Mouse (Mus musculus) forebrain, embryonic 15.5 days (tissue): Measurements from ENCODE around the gene Kit. TPM values are rescaled to one million over a fixed set of nuclear protein-coding genes. Genes with fewer than 3 reads are reported as not detected.

ENCODE experiments used
- ATAC-seq: fragments of 200-750 bp; cut with Nextera tagmentation; replicated peaks from 2 replicates; pipeline ENCODE4 v1.8.0; 2017; ENCODE audit warnings: mild to moderate bottlenecking, moderate TSS enrichment, moderate library complexity
- H3K27ac ChIP-seq: fragments of 300-500 bp; sonication (generic); replicated peaks from 2 replicates; pipeline ENCODE4 v1.5.1; 2015; ENCODE audit warnings: mild to moderate bottlenecking, inconsistent platforms
- H3K27me3 ChIP-seq: fragments of 300-500 bp; sonication (generic); 2 replicates; pipeline ENCODE4 v1.6.1; 2015; ENCODE audit warnings: inconsistent platforms
- H3K36me3 ChIP-seq: fragments of 300-500 bp; sonication (generic); 2 replicates; pipeline ENCODE4 v1.6.1; 2015; ENCODE audit warnings: mild to moderate bottlenecking, inconsistent platforms
- H3K4me1 ChIP-seq: fragments of 300-500 bp; sonication (generic); 2 replicates; pipeline ENCODE4 v1.6.1; 2015; ENCODE audit warnings: inconsistent platforms
- H3K4me2 ChIP-seq: fragments of 300-500 bp; sonication (generic); replicated peaks from 2 replicates; pipeline ENCODE4 v1.6.1; 2015; ENCODE audit warnings: mild to moderate bottlenecking, inconsistent platforms
- H3K4me3 ChIP-seq: fragments of 300-500 bp; sonication (generic); 2 replicates; pipeline ENCODE4 v1.5.1; 2015; ENCODE audit warnings: mild to moderate bottlenecking, inconsistent platforms
- H3K9ac ChIP-seq: fragments of 300-500 bp; sonication (generic); replicated peaks from 2 replicates; pipeline ENCODE4 v1.6.1; 2015; ENCODE audit warnings: mild to moderate bottlenecking, inconsistent platforms
- H3K9me3 ChIP-seq: fragments of 300-500 bp; sonication (generic); 2 replicates; pipeline ENCODE4 v1.6.1; 2016; ENCODE audit warnings: inconsistent platforms
- WGBS: fragments of 180-500 bp; shearing (Covaris S2); methylation state at CpG from one replicate; pipeline ENCODE4 v1.1.7; 2015; ENCODE audit warnings: mixed read lengths; 5-methylcytosine and 5-hydroxymethylcytosine counted together
- polyA plus RNA-seq: library from polyadenylated mRNA; unstranded; fragments of >200 nt; fragmentation: Nextera tagmentation; extraction: Ambion mirVana; gene quantifications from 2 replicates; pipeline ENCODE4 v1.2.1, GENCODE M21; 2015

Kit gene
- polyA plus RNA-seq, 1 experiment from 2014 or later, result 31.8 TPM

GRCm38 (mm10) chr5:75699516-75699915 is 124.8 kb downstream of the Kit start:
- Histone ChIP-seq H3K4me2 (peak overlapping the region; percentile 27; the same call in 1 of the 2 replicates), H3K4me3 (no peak overlapping the region), H3K27ac (no peak overlapping the region; the same call in 1 of the 2 replicates), H3K27me3 (no peaks in the 10 kb centered on the region), H3K36me3 (no peaks in the 10 kb centered on the region), H3K4me1 (peaks cover 13% of the 10 kb centered on the region), H3K9ac (no peak overlapping the region), H3K9me3 (no peaks in the 10 kb centered on the region)
- ATAC-seq, result no peak
- 45% methylated on average over 9 of the region's 9 CpGs for WGBS

DNA sequence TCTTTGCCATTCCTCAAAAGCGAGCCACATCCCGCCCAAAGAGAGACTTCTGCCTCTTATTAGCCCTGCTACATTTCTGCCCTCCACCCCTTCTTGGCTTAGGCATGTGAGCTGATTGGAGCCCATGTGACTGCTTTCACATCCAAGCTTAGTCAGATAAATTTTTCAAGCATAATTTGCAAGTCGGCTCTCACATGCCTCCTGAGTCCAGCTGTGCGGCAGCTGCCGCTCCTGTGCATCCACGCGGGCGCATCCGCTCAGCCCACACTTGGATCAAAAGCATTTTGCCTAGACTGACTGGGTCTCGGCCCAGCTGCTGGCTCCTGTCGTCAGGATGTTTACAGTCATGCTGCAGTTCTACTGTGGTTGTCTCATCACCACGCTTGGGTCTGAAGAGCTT is 126.9 kb downstream of the Kit start:
- Histone ChIP-seq H3K27me3 (no peaks in the 10 kb centered on the region), H3K4me3 (no peak overlapping the region), H3K9me3 (no peaks in the 10 kb centered on the region), H3K4me1 (peaks cover 13% of the 10 kb centered on the region), H3K27ac (no peak overlapping the region), H3K36me3 (no peaks in the 10 kb centered on the region), H3K4me2 (no peak overlapping the region), H3K9ac (no peak overlapping the region)
- no peak for ATAC-seq
- WGBS, result 85% methylated on average over 12 of the region's 12 CpGs

DNA sequence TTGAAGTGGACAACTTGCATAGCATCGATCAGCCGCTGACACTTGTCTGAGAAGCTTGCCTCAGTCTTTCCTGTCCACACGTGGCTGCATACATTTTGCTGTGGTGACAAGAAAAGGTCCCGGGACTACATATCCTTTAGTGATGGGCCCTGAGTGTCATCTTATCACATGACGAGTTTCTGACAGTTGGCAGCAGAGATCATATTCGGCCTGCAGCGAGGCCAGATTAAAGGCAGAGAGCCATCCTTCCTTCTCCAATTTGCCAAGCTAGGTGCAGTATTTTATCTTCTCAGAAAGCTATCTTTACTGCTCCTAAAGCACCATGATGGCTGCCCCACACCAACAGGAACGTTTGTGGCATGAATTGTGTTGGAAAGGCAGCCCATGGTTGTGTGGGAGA is 127.4 kb downstream of the Kit start:
- Histone ChIP-seq H3K27ac (no peak overlapping the region), H3K27me3 (no peaks in the 10 kb centered on the region), H3K4me3 (no peak overlapping the region), H3K4me2 (no peak overlapping the region), H3K9ac (no peak overlapping the region), H3K9me3 (no peaks in the 10 kb centered on the region), H3K4me1 (peaks cover 13% of the 10 kb centered on the region), H3K36me3 (no peaks in the 10 kb centered on the region)
- ATAC-seq, result no peak
- WGBS, result 93% methylated on average over 8 of the region's 8 CpGs

- Histone ChIP-seq H3K9ac (no peak overlapping the region), H3K36me3 (no peaks in the 10 kb centered on the region), H3K4me2 (no peak overlapping the region), H3K27me3 (no peaks in the 10 kb centered on the region), H3K4me3 (no peak overlapping the region), H3K9me3 (no peaks in the 10 kb centered on the region), H3K27ac (no peak overlapping the region), H3K4me1 (peaks cover 6% of the 10 kb centered on the region)
- 87% methylated on average over 7 of the region's 7 CpGs for WGBS
- ATAC-seq, result no peak
Measured at GRCm38 (mm10) chr5:75704584-75705175, 130.0 kb downstream of the Kit start.

GRCm38 (mm10) chr5:75705421-75705820 is 130.7 kb downstream of the Kit start:
- H3K4me1 ChIP-seq, result no peaks in the 10 kb centered on the region
- no peak overlapping the region for H3K27ac ChIP-seq
- H3K36me3 ChIP-seq, result no peaks in the 10 kb centered on the region
- ATAC-seq, result no peak
- no peak overlapping the region for H3K9ac ChIP-seq
- H3K4me2 ChIP-seq, result no peak overlapping the region
- H3K9me3 ChIP-seq, result no peaks in the 10 kb centered on the region
- 98% methylated on average over 1 of the region's 1 CpGs for WGBS
- no peaks in the 10 kb centered on the region for H3K27me3 ChIP-seq
- no peak overlapping the region for H3K4me3 ChIP-seq
